Mouse (Mus musculus) kidney, postnatal 10 days (tissue): ENCODE measurements around the gene Ankrd10.
"Not testable (repeated sequence)": the region's sequence is repeated elsewhere in the genome, so short reads cannot be mapped to it uniquely, and the experiment has no call there.

Experiments used
- DNase-seq: peaks from one replicate; pipeline ENCODE4 v3.0.0; 2021; ENCODE audit warnings: mixed read lengths

The Ankrd10 gene

GRCm38 (mm10) chr8:11635611-11636081, at the start of gene Ankrd10:
Gene Ankrd10, minus strand, starts transcription at chr8:11635757.
- peak; percentile 98 for DNase-seq

GRCm38 (mm10) chr8:11684558-11684957, 49.0 kb upstream of the Ankrd10 start:
- DNase-seq: no peak

- DNase-seq: no peak
Observed at GRCm38 (mm10) chr8:11668308-11668707, 32.8 kb upstream of the Ankrd10 start.

- DNase-seq: not testable (repeated sequence)
Observed at GRCm38 (mm10) chr8:11666023-11666716, 30.6 kb upstream of the Ankrd10 start.

GRCm38 (mm10) chr8:11661969-11662368, 26.4 kb upstream of the Ankrd10 start:
- no peak for DNase-seq

GRCm38 (mm10) chr8:11650021-11650420, 14.5 kb upstream of the Ankrd10 start:
- DNase-seq: no peak

- peak; percentile 41 for DNase-seq
Observed at GRCm38 (mm10) chr8:11643123-11643522, 7.6 kb upstream of the Ankrd10 start.

- DNase-seq: no peak
Observed at GRCm38 (mm10) chr8:11640606-11641005, 5.0 kb upstream of the Ankrd10 start.

GRCm38 (mm10) chr8:11637531-11637930, 2.0 kb upstream of the Ankrd10 start:
- no peak for DNase-seq

GRCm38 (mm10) chr8:11636324-11637057, 934 bp upstream of the Ankrd10 start:
- peak; percentile 90 for DNase-seq

GRCm38 (mm10) chr8:11635012-11635577, 462 bp downstream of the Ankrd10 start:
- peak; percentile 95 for DNase-seq

- DNase-seq: no peak
Observed at GRCm38 (mm10) chr8:11634331-11635011, 1.1 kb downstream of the Ankrd10 start.

GRCm38 (mm10) chr8:11633414-11633813, 2.1 kb downstream of the Ankrd10 start:
- peak; percentile 51 for DNase-seq

GRCm38 (mm10) chr8:11632406-11632805, 3.2 kb downstream of the Ankrd10 start:
- peak; percentile 83 for DNase-seq

- DNase-seq: no peak
Observed at GRCm38 (mm10) chr8:11629206-11629605, 6.4 kb downstream of the Ankrd10 start.

- DNase-seq: no peak
Observed at GRCm38 (mm10) chr8:11628506-11629132, 6.9 kb downstream of the Ankrd10 start.

GRCm38 (mm10) chr8:11627717-11628116, 7.8 kb downstream of the Ankrd10 start:
- DNase-seq: no peak

- no peak for DNase-seq
Observed at GRCm38 (mm10) chr8:11625084-11625483, 10.5 kb downstream of the Ankrd10 start.

- no peak for DNase-seq
Observed at GRCm38 (mm10) chr8:11619091-11619490, 16.5 kb downstream of the Ankrd10 start.

GRCm38 (mm10) chr8:11618063-11618462, 17.5 kb downstream of the Ankrd10 start:
- no peak for DNase-seq

- peak; percentile 69 for DNase-seq
Observed at GRCm38 (mm10) chr8:11616294-11616693, 19.3 kb downstream of the Ankrd10 start.

- no peak for DNase-seq
Observed at GRCm38 (mm10) chr8:11614126-11614835, 21.3 kb downstream of the Ankrd10 start.
